Mouse (Mus musculus) hindbrain, embryonic 16.5 days (tissue): ENCODE measurements around the gene Gabpb2. TPM values are rescaled to one million over a fixed set of nuclear protein-coding genes. Genes with fewer than 3 reads are reported as not detected.

Source experiments
- ATAC-seq: fragments of 200-750 bp; cut with Nextera tagmentation; 2 replicates; pipeline ENCODE4 v1.8.0; 2017; ENCODE audit warnings: moderate TSS enrichment, moderate library complexity
- H3K27ac ChIP-seq: fragments of 300-500 bp; sonication (generic); 2 replicates; pipeline ENCODE4 v1.5.1; 2014; ENCODE audit warnings: low read depth, mild to moderate bottlenecking, control low read depth, low read length, moderate library complexity
- H3K27me3 ChIP-seq: fragments of 300-500 bp; sonication (generic); replicated peaks from 2 replicates; pipeline ENCODE4 v1.6.1; 2014; ENCODE audit warnings: low read length; ENCODE audit not compliant: control insufficient read depth, insufficient read depth
- H3K36me3 ChIP-seq: fragments of 300-500 bp; sonication (generic); 2 replicates; pipeline ENCODE4 v1.6.1; 2014; ENCODE audit warnings: mild to moderate bottlenecking, low read length, moderate library complexity, mixed read lengths; ENCODE audit not compliant: control insufficient read depth, insufficient read depth
- H3K4me1 ChIP-seq: fragments of 300-500 bp; sonication (generic); 2 replicates; pipeline ENCODE4 v1.6.1; 2014; ENCODE audit warnings: low read depth, low read length; ENCODE audit not compliant: control insufficient read depth, insufficient read depth
- H3K4me2 ChIP-seq: fragments of 300-500 bp; sonication (generic); 2 replicates; pipeline ENCODE4 v1.6.1; 2014; ENCODE audit warnings: mild to moderate bottlenecking, low read length, control low read depth, moderate library complexity
- H3K4me3 ChIP-seq: fragments of 300-500 bp; sonication (generic); 2 replicates; pipeline ENCODE4 v1.5.1; 2014; ENCODE audit warnings: mild to moderate bottlenecking, low read length, control low read depth, moderate library complexity
- H3K9ac ChIP-seq: fragments of 300-500 bp; sonication (generic); 2 replicates; pipeline ENCODE4 v1.6.1; 2014; ENCODE audit warnings: low read depth, mild to moderate bottlenecking, control low read depth, low read length, moderate library complexity
- H3K9me3 ChIP-seq: fragments of 300-500 bp; sonication (generic); 2 replicates; pipeline ENCODE4 v1.6.1; 2014; ENCODE audit warnings: mild to moderate bottlenecking, low read length, moderate library complexity; ENCODE audit not compliant: control insufficient read depth
- WGBS: fragments of 180-500 bp; shearing (Covaris S2); extraction: QIAGEN DNeasy Blood & Tissue Kit; methylation state at CpG from one replicate; pipeline ENCODE4 v1.1.7; 2014; 5-methylcytosine and 5-hydroxymethylcytosine counted together
- polyA plus RNA-seq: library from polyadenylated mRNA; unstranded; fragments of >200 nt; fragmentation: Nextera tagmentation; extraction: Ambion mirVana; gene quantifications from 2 replicates; pipeline ENCODE4 v1.2.1, GENCODE M21; 2015

Gene Gabpb2
- polyA plus RNA-seq, 1 experiment from 2014 or later, result 2.4 TPM

DNA sequence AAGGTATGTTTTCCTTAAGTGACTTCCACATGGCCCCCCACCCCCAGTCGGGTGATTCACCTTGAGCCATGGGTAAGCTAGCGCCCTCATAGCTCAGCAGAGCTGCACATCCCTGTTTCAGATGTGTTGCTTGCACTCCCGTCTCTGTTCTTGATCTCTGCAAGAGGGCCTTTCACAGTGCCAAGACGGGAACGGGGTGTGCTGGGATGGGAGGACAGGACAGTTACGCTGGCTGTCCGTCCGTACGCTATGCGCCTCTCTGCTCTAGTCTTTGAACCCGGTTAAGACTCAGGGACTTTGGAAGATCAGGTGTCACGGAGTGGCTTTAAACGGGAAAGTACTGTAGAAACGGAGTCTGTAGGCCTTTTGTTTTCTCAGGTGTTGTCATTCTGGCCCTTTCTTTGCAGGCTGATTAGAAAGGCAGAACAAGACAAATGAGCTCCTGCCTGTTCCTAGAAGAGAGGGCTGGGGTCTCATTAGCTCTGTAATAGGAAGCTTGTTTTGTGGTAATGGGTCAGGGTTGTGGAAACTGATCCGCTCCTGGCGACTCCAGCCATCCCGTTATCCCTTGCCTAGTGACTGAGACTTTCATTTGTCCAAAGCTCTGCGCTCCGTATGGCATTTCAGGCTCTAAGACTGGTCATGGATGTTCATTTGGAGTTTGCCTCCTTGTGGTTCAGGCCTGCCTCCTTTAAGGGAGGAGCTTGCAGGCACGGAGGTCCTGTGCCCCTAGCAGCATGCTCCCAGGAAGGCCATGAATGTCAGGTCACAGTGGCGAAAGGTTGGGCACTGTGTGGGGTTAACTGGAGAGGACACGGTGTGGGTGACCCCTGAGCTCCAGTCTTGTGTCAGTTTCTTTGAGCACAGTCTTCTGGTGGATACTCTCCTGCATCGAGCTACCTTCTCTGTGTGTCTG is 17.9 kb upstream of the Gabpb2 start:
- WGBS, result 74% methylated on average over 23 of the region's 23 CpGs
- ATAC-seq, result no peak
- H3K4me1 ChIP-seq, result peaks cover 14% of the 10 kb centered on the region
- H3K9me3 ChIP-seq, result no peaks in the 10 kb centered on the region
- no peak overlapping the region for H3K4me3 ChIP-seq
- H3K4me2 ChIP-seq, result no peak overlapping the region
- peaks cover 32% of the 10 kb centered on the region for H3K36me3 ChIP-seq
- H3K27me3 ChIP-seq, result no peaks in the 10 kb centered on the region
- H3K9ac ChIP-seq, result no peak overlapping the region
- no peak overlapping the region for H3K27ac ChIP-seq

DNA sequence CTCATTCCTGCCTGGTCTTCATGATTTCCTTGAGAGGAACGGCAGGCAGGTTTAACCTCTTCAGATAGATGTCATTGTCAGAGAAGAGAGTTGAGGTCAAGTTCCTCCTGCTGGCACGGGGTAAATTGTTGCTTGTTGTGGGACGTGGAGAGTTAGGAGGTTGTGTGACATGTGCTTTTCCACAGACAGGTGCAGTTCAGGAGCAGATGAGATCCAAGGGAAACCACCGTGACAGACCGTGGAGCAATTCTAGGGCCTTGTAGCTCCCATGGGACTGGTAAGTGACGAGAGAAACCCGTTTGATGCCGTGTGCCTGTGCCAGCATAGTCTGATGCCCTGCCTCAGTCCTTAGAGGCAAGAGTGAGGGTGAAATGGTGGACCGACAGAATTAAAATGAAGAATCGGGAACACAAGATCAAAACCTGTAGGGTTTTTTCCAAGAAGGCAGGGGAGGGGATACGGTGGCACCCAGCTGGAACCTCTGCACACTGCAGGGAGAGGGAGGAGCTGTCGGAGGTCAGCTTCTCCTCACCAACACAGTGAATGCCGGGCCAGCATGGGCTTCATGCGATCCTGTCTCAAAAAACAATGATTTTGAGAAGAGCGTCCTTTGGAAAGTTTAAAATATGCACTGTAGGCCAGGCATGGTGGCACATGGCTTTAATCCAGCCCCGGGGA is 15.7 kb upstream of the Gabpb2 start:
- Histone ChIP-seq H3K9me3 (no peaks in the 10 kb centered on the region), H3K27ac (no peak overlapping the region), H3K4me1 (peaks cover 21% of the 10 kb centered on the region), H3K4me2 (no peak overlapping the region), H3K27me3 (no peaks in the 10 kb centered on the region), H3K36me3 (peaks cover 32% of the 10 kb centered on the region), H3K4me3 (no peak overlapping the region), H3K9ac (no peak overlapping the region)
- WGBS, result 82% methylated on average over 16 of the region's 16 CpGs
- no peak for ATAC-seq

DNA sequence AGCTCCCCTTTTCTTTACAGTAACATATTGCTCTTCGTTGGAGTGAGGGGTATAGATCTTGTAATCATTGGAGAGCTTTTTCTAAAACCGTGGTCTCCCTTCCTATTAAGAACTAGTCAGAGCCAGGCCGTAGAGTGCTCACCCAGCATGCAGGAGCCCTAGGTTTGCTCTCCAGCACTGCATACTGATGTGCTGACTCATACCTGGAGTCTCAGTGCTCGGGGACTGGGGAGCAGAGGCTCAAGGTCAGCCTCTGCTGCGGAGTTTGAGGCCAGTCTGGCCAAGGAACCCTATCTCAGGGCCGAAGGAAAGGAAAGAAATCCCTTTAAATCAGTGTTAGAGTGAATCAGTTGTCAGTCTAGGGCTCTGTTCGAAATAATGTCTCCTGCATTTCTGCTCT is 15.1 kb upstream of the Gabpb2 start:
- Histone ChIP-seq H3K27ac (no peak overlapping the region), H3K9me3 (no peaks in the 10 kb centered on the region), H3K4me3 (no peak overlapping the region), H3K4me2 (no peak overlapping the region), H3K27me3 (no peaks in the 10 kb centered on the region), H3K4me1 (peaks cover 21% of the 10 kb centered on the region), H3K36me3 (peaks cover 32% of the 10 kb centered on the region), H3K9ac (no peak overlapping the region)
- WGBS, result 88% methylated on average over 7 of the region's 7 CpGs
- no peak for ATAC-seq

DNA sequence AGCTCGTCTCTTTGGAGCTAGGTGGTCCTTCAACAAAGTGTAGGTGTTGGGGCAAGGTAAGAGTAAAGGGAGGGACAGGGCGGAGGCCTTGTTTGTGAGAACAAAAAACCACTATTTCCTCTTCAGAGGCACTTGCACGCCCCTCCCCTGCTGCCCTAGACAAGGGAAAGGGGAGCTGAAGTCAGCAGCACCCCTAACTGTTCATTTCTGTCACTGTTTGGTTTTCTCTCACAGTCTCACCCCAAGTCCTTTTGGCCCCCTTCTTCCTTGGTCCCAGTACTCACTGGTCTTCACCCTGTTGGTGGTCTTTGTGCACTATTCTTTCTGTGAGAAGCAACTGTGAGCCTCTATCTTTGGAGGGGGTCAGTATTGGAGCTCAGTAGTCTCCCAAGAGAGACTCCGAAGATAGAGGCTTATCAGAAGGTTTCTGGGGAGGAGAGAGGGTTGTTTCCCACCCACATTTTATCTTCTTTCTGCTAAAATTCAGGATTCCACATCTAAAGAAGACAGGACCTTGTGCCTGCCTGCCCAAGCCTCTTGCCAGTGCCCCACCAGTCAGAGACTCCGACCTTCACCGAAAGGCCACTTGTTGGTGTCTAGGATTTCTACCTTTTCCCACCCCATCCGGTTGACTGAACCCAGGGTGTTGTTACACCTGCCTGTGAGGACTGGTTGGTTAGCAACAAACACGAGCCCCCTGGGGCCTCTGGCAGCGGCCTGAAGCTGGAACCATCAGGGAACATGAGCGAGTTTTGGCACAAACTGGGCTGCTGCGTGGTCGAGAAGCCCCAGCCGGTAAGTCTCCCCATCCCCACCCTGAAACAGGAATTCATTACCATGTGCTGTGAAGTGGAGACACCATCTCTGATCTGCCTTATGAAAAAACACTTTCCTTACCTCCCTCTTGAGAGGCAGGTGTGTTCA is 13.8 kb upstream of the Gabpb2 start, which contains the start of gene Mllt11:
Mllt11 (minus strand) TSS at position 874 of the 924 bp plus-strand sequence.
- peak within 1 kb of the TSS; percentile 98 for H3K27ac ChIP-seq
- peaks cover 28% of the 10 kb centered on the region for H3K36me3 ChIP-seq
- H3K27me3 ChIP-seq, result no peaks in the 10 kb centered on the region
- ATAC-seq, result no peak
- peak within 1 kb of the TSS; percentile 67; the same call in 1 of the 2 replicates for H3K4me3 ChIP-seq
- 66% methylated on average over 13 of the region's 13 CpGs for WGBS
- H3K4me1 ChIP-seq, result peaks cover 22% of the 10 kb centered on the region
- no peaks in the 10 kb centered on the region for H3K9me3 ChIP-seq
- peak within 1 kb of the TSS; percentile 8 for H3K9ac ChIP-seq
- peak within 1 kb of the TSS; percentile 83 for H3K4me2 ChIP-seq

DNA sequence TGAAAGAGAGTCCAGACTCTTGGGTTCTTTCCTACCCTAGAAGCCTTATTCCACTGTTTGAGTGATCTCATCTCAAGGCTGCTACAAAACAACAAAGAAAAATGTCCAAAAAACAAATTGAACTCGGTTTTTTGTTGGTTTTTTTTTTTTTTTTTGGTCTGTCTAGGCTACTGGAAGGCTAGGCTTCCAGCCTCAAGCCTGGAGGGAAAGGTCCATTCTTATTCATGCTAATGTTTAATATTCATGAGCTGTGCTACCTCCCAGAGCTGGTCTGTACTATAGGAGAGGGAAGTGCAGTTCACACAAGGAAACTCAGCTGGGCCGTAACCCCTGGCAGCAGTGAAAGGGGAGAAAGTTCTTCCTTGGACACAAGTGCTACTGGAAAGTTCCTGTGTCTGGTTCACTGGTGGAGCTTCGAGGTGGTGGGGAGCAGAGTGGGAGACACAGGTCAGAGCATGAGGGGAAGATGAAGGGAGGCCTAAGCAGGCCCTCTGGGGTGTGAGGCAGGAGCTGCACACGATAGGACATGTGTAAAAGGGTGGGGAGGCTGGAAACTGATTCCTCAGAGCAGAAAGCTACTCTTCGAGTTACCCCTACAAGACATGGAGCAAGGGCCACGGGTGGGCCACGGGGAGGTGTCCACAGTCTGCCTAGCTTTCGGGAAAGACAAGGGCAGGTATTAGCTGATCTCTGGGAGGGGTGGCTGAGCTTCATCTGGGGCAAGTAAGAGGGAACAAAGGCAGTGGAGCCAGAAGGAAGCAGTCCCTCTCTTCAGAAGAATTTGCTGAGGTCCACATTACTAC is 13.0 kb upstream of the Gabpb2 start:
- WGBS, result 30% methylated on average over 8 of the region's 8 CpGs
- Histone ChIP-seq H3K4me1 (peaks cover 31% of the 10 kb centered on the region), H3K9ac (peak overlapping the region; percentile 98), H3K27me3 (no peaks in the 10 kb centered on the region), H3K36me3 (peaks cover 21% of the 10 kb centered on the region), H3K4me2 (peak overlapping the region; percentile 83), H3K27ac (peak overlapping the region; percentile 98), H3K9me3 (no peaks in the 10 kb centered on the region), H3K4me3 (peak overlapping the region; percentile 67)
- peak; percentile 10; the same call in 1 of the 2 replicates for ATAC-seq

DNA sequence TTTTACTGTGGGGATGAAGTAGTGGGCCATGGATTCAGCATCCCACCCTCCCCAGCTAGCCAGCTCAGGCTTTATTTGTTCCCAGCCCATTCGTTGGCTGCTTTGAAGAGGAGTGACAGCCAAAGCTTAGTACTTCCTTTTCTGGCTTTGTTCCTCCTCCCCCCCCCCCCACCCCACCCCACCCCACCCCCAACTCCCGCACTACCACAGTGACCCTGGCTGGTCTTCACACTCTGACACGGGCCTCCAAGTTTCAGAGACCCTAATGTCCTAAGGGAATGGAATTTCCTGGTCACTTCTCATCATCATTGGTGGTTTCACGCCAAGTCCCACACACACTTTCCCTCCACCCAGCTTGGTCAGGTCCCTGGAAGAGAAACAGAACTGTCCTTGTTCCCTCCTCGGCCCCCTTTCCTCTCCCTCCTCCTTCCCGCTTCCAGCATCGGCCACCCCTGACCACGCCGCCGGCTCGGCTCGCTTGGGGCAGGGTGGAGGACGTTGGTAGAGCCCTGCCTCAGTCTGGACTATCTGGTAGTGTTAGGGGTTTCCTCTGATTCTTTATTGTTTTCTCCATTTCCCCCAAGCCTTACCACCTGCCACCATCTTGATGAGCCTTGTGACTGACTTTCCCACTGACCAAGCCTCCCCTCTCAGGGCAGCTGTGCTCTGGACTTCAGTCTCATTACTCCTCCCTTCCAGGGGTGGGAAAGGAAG is 12.2 kb upstream of the Gabpb2 start:
- H3K9me3 ChIP-seq, result no peaks in the 10 kb centered on the region
- no peaks in the 10 kb centered on the region for H3K27me3 ChIP-seq
- H3K4me2 ChIP-seq, result peak overlapping the region; percentile 83
- under 1% methylated on average over 13 of the region's 13 CpGs for WGBS
- H3K4me1 ChIP-seq, result peaks cover 36% of the 10 kb centered on the region
- peak overlapping the region; percentile 98 for H3K9ac ChIP-seq
- peak overlapping the region; percentile 67 for H3K4me3 ChIP-seq
- ATAC-seq, result peak; percentile 19
- peak overlapping the region; percentile 98 for H3K27ac ChIP-seq
- peaks cover 27% of the 10 kb centered on the region for H3K36me3 ChIP-seq

DNA sequence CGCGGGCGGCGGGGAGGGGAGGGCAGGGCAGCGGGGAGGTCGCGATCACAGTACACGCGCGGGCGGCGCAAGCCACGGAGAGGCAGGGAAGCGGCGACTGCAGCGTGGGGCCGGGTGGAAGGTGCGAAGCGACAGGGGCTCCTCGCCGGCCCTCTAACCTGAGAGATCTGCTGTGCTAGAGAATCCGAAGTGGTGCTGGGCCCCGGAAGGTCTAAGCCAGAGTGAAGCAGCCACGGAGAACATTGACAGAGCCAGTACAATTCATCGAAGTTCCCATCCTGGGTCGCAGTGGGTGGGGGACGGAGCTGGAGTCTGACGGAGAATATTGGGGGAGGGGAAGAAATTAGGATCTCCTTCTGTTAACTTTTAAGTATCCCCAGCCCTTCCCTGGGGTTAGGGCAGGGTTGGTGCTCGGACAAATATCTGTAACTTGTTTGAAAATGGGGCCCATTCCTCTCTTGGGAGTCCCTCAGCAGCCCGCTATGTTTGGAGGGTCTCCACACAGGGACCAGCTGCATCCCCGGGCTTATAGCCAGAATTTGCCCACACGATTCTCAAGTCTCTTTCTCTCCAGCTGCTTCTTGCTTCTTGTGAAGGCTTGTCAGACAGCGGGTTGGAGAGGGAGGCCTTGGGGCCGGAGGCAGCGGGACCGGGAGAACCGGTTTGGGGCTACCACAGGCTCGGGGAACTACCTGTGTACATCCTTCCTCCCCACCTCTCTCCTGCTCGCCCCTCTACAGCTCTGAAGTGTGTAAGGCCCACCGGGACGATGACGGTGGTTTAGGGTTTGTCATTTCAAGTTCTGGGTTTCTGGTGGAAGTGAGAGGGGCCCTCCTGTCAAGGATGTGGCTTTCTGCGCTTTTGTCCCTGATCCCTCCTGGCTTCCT is 11.4 kb upstream of the Gabpb2 start:
- Histone ChIP-seq H3K9me3 (no peaks in the 10 kb centered on the region), H3K9ac (peak overlapping the region; percentile 98), H3K4me2 (peak overlapping the region; percentile 83), H3K4me3 (peak overlapping the region; percentile 67), H3K36me3 (peaks cover 27% of the 10 kb centered on the region), H3K4me1 (peaks cover 44% of the 10 kb centered on the region), H3K27me3 (no peaks in the 10 kb centered on the region), H3K27ac (peak overlapping the region; percentile 98)
- no peak; the same call in 1 of the 2 replicates for ATAC-seq
- 0% methylated on average over 43 of the region's 43 CpGs for WGBS
